Mouse (Mus musculus) adrenal gland, postnatal 14 days (tissue): ENCODE measurements at regions not wholly inside any gene's neighbourhood (a gene's known extent, or its start where the extent isn't known, plus 50 kb on each side); places are given as distances from the start of the nearest gene placed in this dataset.
"Not testable (repeated sequence)": the region's sequence is repeated elsewhere in the genome, so short reads cannot be mapped to it uniquely, and the experiment has no call there.

Experiments
- DNase-seq: peaks from one replicate; pipeline ENCODE4 v3.0.0; 2021; ENCODE audit warnings: mixed read lengths

DNA sequence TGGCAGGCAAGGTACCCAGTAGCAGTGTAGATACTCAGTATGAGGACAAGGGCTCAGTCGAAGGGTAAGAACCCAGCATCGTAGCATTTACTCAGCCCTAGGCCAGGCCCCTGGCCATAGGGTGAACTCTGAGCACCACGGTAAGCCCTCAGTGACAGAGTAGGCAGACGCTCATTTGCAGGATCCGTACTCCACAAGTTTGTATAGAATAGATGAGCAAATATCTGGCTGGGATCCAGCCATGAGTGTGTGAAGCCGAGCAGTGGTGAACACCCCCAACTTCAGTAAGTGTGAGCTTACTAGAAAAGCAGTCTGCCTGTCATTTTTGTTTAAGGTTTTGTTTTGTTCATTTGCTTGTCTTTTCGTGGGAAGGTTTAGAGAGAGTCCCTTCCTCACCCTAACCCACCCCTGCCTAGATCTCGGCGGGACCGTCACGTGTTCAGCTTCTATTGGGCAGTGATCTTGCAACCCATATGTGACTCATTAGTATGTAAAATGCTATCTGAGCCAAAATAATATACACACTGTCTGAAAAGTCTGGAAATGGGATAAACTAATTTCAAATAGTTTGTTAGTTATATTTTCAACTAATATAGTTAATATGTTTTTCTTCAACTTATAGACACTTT, 76.3 kb downstream of the Gm5447 start:
- no peak for DNase-seq

DNA sequence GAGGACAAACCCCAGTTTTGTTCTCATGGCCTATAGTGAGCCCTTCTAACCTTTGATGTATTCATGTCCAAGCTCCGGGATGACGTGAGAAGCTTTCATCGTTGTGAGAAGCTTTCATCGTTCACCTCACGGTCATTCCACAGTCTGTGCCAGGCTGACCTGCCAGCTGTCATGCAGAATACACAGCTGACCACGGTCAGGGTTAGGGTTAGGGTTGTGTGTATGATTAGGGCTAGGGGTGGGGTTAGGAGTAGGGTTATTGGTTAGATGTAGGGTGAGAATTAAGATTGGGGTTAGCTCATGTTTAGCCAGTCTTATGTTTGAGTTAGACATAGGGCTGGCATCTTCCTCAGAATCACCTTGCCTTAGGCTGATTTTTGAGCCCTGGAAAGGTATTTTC, 77.6 kb downstream of the Gm5447 start:
- DNase-seq = not testable (repeated sequence)

GRCm38 (mm10) chr13:31054356-31054755, 80.4 kb downstream of the Gm5447 start:
- peak; percentile 19 for DNase-seq

GRCm38 (mm10) chr13:31055376-31056083, 81.5 kb downstream of the Gm5447 start:
- DNase-seq = peak; percentile 25

- DNase-seq = no peak
These were observed 82.3 kb downstream of the Gm5447 start for GRCm38 (mm10) chr13:31056154-31056871.

DNA sequence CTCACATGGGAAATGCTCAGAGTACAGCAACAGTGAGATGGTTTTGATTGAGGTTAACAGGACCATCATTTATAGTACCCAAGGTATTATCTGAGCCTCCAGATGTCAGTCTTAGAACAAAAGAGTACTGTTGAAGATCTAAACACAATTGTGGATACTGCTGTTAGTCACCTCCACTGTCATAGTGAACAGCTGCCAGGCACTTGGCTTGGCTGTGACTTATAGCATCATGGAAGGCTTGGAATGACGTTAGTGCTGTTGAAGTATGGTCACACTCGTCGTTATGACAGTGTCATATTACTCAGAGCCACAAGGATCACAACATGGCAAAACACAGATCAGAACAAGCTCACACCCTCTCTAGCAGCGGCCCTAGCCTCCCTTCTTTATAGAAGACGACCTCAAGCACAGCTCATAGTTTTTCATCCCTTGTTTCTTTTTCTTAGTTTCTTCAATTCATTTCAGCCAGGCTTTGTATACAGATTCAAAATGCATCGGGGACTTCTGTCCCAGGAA, 87.0 kb downstream of the Gm5447 start:
- no peak for DNase-seq

DNA sequence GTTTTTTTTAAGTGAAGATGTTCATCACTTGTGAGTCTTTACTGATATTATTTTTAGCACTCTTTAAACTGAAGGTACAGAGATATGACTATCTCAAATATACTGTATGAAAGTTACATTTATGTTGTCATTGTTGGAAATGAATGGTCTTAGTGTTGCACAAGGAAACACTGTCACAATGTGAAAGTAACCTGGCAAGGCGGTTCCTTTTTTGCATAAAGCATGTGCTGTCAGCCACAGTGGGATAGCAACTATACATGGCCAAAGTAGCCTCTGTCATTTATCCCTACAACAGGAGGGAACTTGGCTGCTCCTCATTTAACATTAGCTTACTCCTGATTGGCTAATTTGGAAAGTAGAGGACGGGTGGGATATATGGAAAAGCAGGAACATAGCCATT, 94.3 kb downstream of the Gm5447 start:
- no peak for DNase-seq

- DNase-seq = no peak
These were observed 102.5 kb downstream of the Gm5447 start for GRCm38 (mm10) chr13:31076541-31076940.

- no peak for DNase-seq
These were observed 104.7 kb downstream of the Gm5447 start for GRCm38 (mm10) chr13:31078751-31079150.

- DNase-seq = no peak
These were observed 106.2 kb downstream of the Gm5447 start for GRCm38 (mm10) chr13:31080215-31080614.

DNA sequence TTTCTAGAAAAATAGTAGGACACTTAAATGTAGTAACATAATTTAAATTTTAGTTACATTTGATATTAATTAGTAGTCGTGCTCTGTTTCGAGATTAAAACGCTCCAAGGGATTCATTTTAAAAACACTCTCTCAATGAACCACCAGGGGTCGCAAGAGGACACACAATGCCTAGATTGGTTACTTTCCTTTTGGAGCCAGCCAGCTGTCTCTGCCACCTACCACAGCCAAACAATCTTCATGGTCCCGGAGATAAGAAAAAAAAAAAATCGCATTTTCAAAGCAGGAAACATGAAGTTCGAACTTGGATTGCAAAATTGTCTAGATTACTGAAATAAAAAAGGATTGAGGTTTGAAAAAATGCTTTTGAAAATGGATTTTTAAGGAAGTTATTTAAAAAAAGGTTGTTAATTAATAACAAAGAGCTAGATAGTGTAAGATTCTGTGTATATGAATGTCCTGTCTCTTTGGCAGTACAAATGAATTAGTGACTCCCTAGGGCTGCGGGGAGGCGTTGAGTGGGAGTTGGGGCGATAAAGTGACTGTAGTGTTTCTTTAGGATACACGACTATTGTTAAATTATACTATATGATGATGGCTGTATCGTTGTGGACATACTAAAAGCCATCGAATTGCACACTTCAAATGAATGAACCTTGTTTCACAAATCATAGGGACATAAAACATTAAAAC, 108.6 kb downstream of the Gm5447 start:
- DNase-seq = peak; percentile 79

GRCm38 (mm10) chr13:31101051-31101450, 127.0 kb downstream of the Gm5447 start:
- DNase-seq = no peak

DNA sequence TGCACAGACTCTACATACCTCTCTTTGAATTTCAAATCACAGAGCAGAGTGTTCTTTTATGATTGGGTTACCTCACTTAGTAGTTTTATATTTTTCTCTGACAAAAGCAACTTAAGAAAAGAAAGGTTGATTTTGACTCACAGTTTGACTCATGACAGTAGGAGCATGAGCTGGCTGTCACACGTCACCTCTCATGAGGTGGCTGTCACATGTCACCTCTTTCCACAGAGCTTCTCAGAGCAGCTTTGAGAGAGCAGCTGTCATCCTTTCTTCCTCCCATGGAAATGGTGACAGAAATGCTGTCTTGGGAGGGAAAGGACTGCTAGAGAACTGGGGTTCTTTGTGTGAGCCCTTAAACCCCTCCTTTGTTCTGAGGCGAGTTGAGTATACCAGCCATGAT, 133.4 kb downstream of the Gm5447 start:
- peak; percentile 29 for DNase-seq

DNA sequence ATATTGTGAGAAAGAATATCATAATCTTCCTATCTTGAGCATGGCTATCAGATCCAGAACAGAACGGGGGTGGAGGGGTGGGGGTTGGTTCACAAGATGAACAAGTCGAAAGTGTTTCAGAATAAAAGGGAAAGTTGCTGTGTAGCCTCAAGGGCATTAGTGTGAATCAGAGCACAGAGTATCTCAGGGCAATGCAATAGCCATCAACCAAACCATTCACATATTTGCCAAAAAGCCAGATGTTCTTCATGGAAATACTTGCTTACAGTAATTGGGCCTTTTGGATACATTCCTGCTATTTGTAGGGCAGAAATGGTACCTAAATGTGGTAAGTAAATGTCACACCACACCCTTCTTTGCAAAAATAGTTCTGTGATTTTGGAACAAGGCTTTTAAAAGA, 135.2 kb downstream of the Gm5447 start:
- no peak for DNase-seq

DNA sequence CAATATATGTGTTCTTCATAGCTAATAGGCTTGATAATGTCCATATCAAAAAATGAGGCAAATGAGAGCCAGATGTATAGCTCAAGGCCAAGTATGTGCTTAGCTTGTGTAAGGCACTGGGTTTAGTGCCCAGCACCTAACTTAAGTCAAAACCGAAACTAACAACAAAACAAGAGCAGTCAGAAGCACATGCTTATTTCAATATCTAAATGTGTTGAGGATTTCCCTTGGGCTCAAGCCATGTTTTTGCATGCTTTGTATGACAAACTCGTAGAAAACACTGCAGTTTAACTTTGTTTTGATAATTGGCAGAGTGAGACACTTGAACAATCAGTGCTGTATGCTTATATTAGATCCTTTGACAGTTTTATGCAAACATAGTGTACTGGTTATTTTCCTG, 148.7 kb downstream of the Gm5447 start:
- DNase-seq = no peak

DNA sequence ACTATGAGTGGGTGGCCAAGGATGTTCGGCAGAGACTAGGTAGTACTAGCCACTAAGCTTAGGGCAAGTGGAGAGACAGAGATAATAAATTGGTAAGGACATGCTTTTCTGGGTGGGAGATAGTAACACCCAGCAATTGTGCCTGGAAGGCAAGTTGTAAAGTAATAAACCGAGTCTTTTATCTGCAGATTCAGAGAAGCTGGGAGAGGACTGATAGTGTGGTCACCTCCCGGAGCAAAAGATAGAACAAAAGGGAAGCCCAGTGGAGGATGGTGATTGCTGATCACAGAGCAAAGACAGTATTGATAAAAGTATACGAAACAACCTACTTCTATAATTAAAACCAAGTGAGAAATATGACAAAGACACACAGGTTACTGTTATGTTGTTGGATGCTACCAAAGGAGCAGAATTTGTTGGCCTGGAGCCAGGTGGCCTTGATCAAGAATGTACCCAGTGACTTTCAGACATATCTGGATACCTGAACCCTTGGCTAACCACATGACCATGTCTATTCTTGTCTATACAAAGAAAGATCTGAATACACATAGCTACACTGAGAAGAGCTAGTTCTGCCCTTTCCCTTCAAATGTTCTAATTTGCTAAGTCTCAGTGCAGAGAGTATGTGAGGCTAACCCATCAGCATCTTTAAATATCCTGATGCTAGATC, 150.7 kb downstream of the Gm5447 start:
- no peak for DNase-seq

DNA sequence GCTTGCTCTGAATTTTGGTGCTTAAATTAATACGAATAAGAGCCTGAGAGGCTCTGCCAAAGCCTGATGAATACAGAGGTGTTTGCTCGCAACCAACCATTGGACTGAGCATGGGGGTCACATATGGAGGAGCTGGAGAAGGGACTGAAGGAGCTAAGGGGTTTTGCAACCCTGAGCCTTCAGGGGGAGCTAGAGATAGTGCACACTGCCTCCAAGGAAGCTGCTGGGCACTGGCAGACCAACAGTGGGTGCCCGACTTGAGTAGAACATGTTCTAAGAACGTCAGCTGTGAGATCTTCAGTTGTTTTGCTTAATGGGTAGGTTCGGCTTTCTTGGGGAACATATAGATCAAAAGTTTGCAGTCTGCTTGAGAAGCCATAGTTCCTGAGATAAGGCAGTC, 158.5 kb downstream of the Gm5447 start:
- DNase-seq = peak; percentile 7

GRCm38 (mm10) chr13:31139686-31140085, 165.7 kb downstream of the Gm5447 start:
- DNase-seq = no peak

DNA sequence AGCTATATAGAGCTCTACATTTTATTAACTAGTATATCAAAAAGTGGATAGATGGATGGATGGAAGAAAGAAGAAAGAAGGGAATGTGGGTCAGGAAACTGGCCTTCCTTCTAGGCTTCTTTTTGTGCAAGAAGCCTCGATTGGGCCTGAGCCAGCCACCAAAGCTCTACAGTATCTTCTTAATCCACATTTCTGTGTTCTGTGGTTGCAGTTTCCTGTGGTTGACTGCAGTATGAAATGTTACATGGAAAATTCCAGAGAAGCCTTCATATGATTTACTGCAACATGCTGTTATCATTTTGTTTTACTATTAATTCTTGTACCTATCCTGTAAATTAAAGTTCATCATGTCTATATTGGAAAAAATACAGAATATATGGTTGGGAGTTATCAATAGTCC, 173.3 kb downstream of the Gm5447 start:
- no peak for DNase-seq

DNA sequence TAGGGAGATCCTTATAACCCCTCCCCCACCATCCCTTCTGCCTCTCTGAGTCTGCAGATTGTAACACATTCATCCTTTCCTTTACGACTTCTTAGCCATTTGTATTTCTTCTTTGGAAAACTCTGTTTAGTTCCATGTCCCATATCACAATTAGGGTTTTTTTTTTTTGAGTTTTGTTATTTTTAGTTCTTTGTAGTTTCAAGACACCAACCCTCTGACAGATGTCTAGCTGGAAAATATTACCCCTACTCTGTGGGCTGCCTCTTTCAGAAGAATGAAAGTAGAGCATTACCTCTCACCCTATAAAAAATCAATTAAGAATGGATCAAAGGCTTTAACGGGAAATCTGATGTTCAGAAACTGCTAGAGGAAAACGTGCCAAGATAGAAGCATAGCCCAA, 180.1 kb downstream of the Gm5447 start:
- DNase-seq = no peak

- DNase-seq = no peak
These were observed 190.0 kb downstream of the Gm5447 start for GRCm38 (mm10) chr13:31163878-31164495.

DNA sequence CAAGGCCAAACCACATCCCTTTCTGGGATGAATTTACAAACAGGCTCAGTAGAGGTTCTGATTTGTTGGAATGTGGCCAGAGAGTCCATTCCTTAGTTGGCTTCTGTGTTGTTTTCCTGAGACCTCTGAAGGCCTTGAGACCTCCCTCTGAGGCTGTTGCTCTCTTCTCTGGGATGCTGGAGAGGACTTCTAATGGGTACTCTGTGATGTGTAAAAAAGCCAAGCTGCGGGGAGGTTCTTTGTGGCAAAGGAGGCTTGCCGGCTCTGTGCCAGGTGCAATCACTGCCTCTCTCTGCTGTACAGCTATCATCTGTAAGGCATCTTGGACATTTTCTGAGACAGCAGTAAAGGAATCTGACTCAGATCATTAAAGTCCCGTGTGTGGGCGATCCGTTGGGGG, 192.3 kb downstream of the Gm5447 start:
- no peak for DNase-seq
